Mouse (Mus musculus): ENCODE data around the gene Tex14.

GRCm38 (mm10) chr11:87527990-87528389, 123.1 kb downstream of the Tex14 start:
- TF ChIP-seq POLR2A (IDR thresholded peaks at IDR 0.05; ENCODE audit: borderline replicate concordance, insufficient read depth, low read length) (no peak), CTCF (IDR thresholded peaks at IDR 0.05; ENCODE audit: borderline replicate concordance, insufficient read depth, low read depth, low read length) (no peak)
